Mouse (Mus musculus): Measurements from ENCODE around the gene Mslnl. TPM values are rescaled to one million over a fixed set of nuclear protein-coding genes. Genes with fewer than 3 reads are reported as not detected.
A peak's percentile ranks its signal among the peaks of the same experiment; 100 is the strongest.

Mslnl gene
- total and polyA plus RNA-seq, 2 experiments from 2014 or later, result 0.05 TPM; not detected in 1

DNA sequence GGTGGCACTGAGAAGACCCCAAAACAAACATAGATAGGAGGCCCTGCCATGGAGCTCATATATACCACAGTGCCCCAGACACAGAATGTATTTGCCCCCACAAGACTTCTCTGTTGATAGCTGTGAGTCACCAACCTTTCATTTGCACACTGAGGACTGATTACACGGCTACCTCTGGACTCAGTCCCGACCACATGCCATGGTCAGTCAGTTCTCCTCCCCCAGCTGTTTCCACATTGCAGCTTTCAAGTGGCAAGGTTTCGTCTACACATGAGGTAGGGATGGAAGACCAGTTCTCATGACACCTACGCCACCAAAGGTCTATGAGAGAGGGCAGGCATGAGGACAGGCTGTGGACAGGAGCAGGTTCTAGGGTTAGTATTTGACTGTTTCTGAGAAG lies 24.7 kb upstream of the Mslnl start:
- WGBS, result 79% methylated on average over 4 of the region's 4 CpGs
- no peak for TF ChIP-seq CTCF (IDR thresholded peaks at IDR 0.05; ENCODE audit: low read depth)
- no peak overlapping the region for H3K9ac ChIP-seq (replicated peaks; ENCODE audit: low read length)

DNA sequence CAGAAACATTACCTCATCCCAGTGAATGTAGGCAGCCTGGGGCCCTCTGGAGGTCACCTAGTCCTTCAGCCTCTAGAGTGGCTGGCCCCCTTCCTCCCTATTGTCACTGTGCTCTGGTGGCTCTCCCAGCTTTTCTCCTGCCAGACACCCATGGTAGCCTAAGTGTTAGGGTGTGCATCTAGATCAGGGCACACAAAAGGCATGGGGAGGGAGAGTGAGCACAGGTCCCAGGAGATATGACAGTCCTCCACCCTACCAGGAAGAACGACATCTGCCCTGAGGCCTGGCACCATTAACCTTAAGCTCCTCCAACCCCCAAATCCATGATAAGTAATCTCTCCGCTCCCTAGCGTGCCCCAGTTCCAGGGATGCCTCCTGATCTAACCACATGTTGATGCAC lies 20.2 kb upstream of the Mslnl start:
- no peak for TF ChIP-seq CTCF (IDR thresholded peaks at IDR 0.05; ENCODE audit: low read depth)
- Histone ChIP-seq H3K4me3 (ENCODE audit: low read length) (no peak overlapping the region), H3K9ac (replicated peaks; ENCODE audit: low read length) (no peak overlapping the region), H3K9me3 (ENCODE audit: low read length) (no peaks in the 10 kb centered on the region), H3K4me2 (ENCODE audit: low read depth, low read length) (no peak overlapping the region), H3K27me3 (ENCODE audit: insufficient read depth, low read length) (peaks cover 19% of the 10 kb centered on the region), H3K27ac (no peak overlapping the region), H3K4me1 (ENCODE audit: insufficient read depth, low read length) (no peaks in the 10 kb centered on the region), H3K36me3 (ENCODE audit: insufficient read depth, low read length) (no peaks in the 10 kb centered on the region)
- ATAC-seq (no peak), DNase-seq (ENCODE audit: low spot score) (no peak)
- 49% methylated on average over 3 of the region's 3 CpGs for WGBS

More for the DNA sequence above, 24.7 kb upstream of the Mslnl start:
- H3K36me3 ChIP-seq (ENCODE audit: insufficient read depth, low read length), result no peaks in the 10 kb centered on the region
- no peak for ATAC-seq
- DNase-seq (ENCODE audit: low spot score), result no peak
- peaks cover 7% of the 10 kb centered on the region; the same call in 1 of the 2 replicates for H3K27me3 ChIP-seq (ENCODE audit: insufficient read depth, low read length)
- H3K9me3 ChIP-seq (ENCODE audit: low read length), result no peaks in the 10 kb centered on the region
- no peaks in the 10 kb centered on the region for H3K4me1 ChIP-seq (ENCODE audit: insufficient read depth, low read length)
- H3K4me2 ChIP-seq (ENCODE audit: low read depth, low read length), result no peak overlapping the region
- no peak overlapping the region for H3K4me3 ChIP-seq (ENCODE audit: low read length)
- no peak overlapping the region for H3K27ac ChIP-seq

DNA sequence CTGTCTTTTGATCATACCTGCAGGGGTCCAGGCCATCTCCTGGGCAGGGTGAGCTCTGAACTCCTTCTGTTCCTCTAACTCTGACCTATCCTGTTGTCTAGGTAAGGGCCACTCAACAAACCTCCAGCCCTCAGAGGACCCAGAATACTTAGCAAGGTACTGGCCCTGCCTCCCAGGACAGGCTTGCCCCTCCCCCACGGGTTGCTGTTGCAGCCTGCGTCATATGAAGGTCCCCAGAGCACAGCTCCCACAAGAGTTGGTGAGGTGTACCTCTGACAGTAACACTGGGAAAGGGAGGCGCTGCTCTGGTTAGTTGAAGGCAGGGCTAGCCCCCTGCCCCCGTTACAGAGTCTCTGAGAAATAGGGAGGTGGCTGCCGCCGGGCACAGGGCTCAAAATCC lies 19.7 kb upstream of the Mslnl start:
- WGBS, result 8% methylated on average over 6 of the region's 6 CpGs
- Histone ChIP-seq H3K27ac (no peak overlapping the region), H3K4me1 (ENCODE audit: insufficient read depth, low read length) (no peaks in the 10 kb centered on the region), H3K4me2 (ENCODE audit: low read depth, low read length) (no peak overlapping the region), H3K4me3 (ENCODE audit: low read length) (no peak overlapping the region), H3K27me3 (ENCODE audit: insufficient read depth, low read length) (peaks cover 19% of the 10 kb centered on the region), H3K36me3 (ENCODE audit: insufficient read depth, low read length) (no peaks in the 10 kb centered on the region), H3K9me3 (ENCODE audit: low read length) (no peaks in the 10 kb centered on the region), H3K9ac (replicated peaks; ENCODE audit: low read length) (no peak overlapping the region)
- no peak for TF ChIP-seq CTCF (IDR thresholded peaks at IDR 0.05; ENCODE audit: low read depth)
- DNase-seq (ENCODE audit: low spot score) (no peak), ATAC-seq (no peak)

DNA sequence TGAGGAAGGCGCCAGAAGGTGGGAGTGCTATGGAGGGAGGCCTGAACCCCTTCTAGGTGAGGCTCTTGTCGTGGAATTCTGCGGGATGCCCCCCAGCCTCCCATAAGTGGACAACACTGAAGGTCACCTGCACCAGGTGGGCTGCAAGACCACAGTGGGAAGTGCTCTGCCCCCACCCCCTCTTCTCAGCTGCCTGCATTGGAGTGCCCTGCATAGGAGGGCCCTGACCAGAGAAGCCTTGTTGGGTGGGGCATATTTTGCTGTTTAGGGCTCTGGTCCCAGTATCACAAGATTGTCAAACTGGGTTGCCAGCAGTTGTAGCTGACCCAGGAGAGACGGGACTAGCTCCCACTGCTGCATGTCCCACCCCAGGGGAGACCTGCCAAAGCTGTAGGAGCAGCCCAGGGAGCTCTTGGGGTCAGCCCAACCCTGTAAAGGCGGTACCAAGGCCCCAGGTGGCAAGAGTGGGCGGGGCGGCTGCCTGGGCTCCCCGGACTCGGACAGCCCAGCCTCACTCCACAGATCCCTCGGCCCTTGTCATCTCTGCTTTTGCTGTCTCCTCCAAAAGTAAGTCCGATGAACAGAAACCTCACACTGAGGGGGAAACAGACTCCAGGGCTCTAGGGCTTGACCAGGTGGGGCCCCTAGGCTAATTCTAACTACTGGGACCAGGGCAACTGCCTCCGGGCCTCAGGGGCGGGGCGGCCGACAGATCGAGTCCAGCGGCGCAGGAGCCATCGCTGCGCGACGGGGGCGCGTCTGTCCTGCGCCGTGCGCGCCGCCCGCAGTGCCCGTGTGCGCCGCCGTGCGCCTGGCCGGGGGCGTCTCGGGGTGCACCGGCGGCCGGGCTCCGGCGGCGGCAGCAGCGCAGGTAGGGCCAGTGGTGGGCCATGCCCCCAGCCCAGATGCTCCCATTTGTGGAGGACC lies 18.9 kb upstream of the Mslnl start, which contains the start of gene Gng13:
Gng13 (plus strand) TSS at position 461 of the 927 bp plus-strand sequence.
- ATAC-seq (peak; percentile 43; the same call in 1 of the 2 replicates), DNase-seq (ENCODE audit: low spot score) (no peak)
- peaks cover 19% of the 10 kb centered on the region for H3K27me3 ChIP-seq (ENCODE audit: insufficient read depth, low read length)
- peak within 1 kb of the TSS; percentile 72 for H3K4me2 ChIP-seq (ENCODE audit: low read depth, low read length)
- WGBS, result 2% methylated on average over 44 of the region's 45 CpGs
- H3K9ac ChIP-seq (replicated peaks; ENCODE audit: low read length), result peak within 1 kb of the TSS; percentile 45
- H3K9me3 ChIP-seq (ENCODE audit: low read length), result no peaks in the 10 kb centered on the region
- H3K27ac ChIP-seq, result no peak within 1 kb of the TSS
- H3K4me3 ChIP-seq (ENCODE audit: low read length), result peak within 1 kb of the TSS; percentile 42
- H3K4me1 ChIP-seq (ENCODE audit: insufficient read depth, low read length), result no peaks in the 10 kb centered on the region
- TF ChIP-seq CTCF (IDR thresholded peaks at IDR 0.05; ENCODE audit: low read depth), result no peak
- no peaks in the 10 kb centered on the region for H3K36me3 ChIP-seq (ENCODE audit: insufficient read depth, low read length)

DNA sequence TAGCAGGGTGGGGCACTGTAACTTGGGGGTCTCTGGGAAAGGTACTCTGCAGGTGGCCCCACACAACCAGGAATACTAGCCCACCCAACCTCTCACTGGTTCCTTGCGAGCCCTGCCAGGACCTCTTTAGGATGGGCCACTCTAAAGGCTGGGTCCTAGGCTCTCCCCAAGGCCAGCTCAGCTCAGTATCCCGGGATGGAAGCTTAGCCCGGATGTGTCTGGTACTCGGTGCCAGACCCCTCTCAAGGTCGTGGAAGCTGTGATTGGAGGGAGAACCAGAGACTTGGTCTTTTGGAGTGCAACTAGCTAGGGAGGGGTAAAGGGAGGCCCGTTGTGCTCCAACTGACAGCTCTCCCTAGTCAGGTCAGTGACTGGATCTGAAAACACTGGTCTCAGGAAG lies 18.2 kb upstream of the Mslnl start:
- Histone ChIP-seq H3K27me3 (ENCODE audit: insufficient read depth, low read length) (peaks cover 19% of the 10 kb centered on the region), H3K9me3 (ENCODE audit: low read length) (no peaks in the 10 kb centered on the region), H3K4me2 (ENCODE audit: low read depth, low read length) (peak overlapping the region; percentile 72), H3K9ac (replicated peaks; ENCODE audit: low read length) (peak overlapping the region; percentile 45), H3K27ac (no peak overlapping the region), H3K4me3 (ENCODE audit: low read length) (peak overlapping the region; percentile 42), H3K36me3 (ENCODE audit: insufficient read depth, low read length) (no peaks in the 10 kb centered on the region), H3K4me1 (ENCODE audit: insufficient read depth, low read length) (no peaks in the 10 kb centered on the region)
- peak; percentile 7; the same call in 1 of the 2 replicates for ATAC-seq
- TF ChIP-seq CTCF (IDR thresholded peaks at IDR 0.05; ENCODE audit: low read depth), result no peak
- WGBS, result 16% methylated on average over 6 of the region's 6 CpGs
- no peak for DNase-seq (ENCODE audit: low spot score)

DNA sequence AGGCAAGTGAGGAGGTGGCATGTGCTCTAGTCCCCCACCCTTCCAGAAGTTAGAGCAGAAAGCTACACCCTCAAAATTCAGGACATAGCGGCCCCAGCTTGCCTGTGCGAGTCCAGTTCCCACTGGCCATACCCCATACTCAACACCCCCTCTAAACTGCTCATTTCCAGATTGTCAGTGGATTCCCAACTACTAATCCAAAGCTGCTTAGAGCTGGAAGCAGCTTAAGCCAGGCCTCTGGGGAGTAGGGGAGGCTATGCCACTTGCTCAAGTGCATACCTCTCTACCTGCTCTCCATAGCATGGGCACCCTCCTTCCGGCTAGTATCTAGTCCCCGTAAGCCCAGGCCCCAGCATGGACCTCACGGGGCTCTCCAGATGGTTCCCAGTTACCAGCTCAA lies 14.4 kb upstream of the Mslnl start:
- H3K4me2 ChIP-seq (ENCODE audit: low read depth, low read length), result no peak overlapping the region
- H3K36me3 ChIP-seq (ENCODE audit: insufficient read depth, low read length), result no peaks in the 10 kb centered on the region
- ATAC-seq (no peak), DNase-seq (ENCODE audit: low spot score) (no peak)
- no peaks in the 10 kb centered on the region for H3K9me3 ChIP-seq (ENCODE audit: low read length)
- H3K27me3 ChIP-seq (ENCODE audit: insufficient read depth, low read length), result peaks cover 8% of the 10 kb centered on the region
- no peaks in the 10 kb centered on the region for H3K4me1 ChIP-seq (ENCODE audit: insufficient read depth, low read length)
- H3K4me3 ChIP-seq (ENCODE audit: low read length), result no peak overlapping the region
- TF ChIP-seq CTCF (IDR thresholded peaks at IDR 0.05; ENCODE audit: low read depth), result no peak
- WGBS, result 90% methylated on average over 5 of the region's 5 CpGs
- H3K9ac ChIP-seq (replicated peaks; ENCODE audit: low read length), result no peak overlapping the region
- H3K27ac ChIP-seq, result no peak overlapping the region

DNA sequence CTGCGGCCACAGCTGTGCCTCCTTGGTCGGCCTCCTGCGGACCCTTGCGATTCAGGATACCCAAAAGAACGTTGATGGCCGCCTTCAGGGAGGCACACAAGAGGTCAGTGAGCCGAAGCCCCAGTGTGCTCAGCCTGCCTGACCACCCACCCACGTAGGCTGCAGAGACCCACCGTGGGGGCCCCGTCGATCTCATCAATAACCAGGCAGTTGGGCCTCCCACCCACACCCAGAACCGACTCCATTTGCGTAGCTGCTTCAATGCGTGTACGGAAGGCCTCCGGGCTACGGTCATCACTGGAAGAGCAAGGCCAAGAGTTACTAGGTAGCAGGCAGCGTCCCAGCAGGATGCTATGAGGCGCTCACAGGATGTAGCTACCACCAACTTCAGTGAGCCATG lies 12.4 kb upstream of the Mslnl start:
- 94% methylated on average over 19 of the region's 19 CpGs for WGBS
- Histone ChIP-seq H3K4me3 (ENCODE audit: low read length) (no peak overlapping the region), H3K9me3 (ENCODE audit: low read length) (no peaks in the 10 kb centered on the region), H3K4me2 (ENCODE audit: low read depth, low read length) (no peak overlapping the region), H3K4me1 (ENCODE audit: insufficient read depth, low read length) (peaks cover 10% of the 10 kb centered on the region), H3K36me3 (ENCODE audit: insufficient read depth, low read length) (no peaks in the 10 kb centered on the region), H3K9ac (replicated peaks; ENCODE audit: low read length) (no peak overlapping the region), H3K27ac (no peak overlapping the region), H3K27me3 (ENCODE audit: insufficient read depth, low read length) (no peaks in the 10 kb centered on the region)
- no peak for ATAC-seq
- DNase-seq (ENCODE audit: low spot score), result no peak
- TF ChIP-seq CTCF (IDR thresholded peaks at IDR 0.05; ENCODE audit: low read depth), result no peak
